Mouse (Mus musculus) pancreas, adult 10 weeks (tissue): ENCODE measurements around the gene Nek8. TPM values are rescaled to one million over a fixed set of nuclear protein-coding genes. Genes with fewer than 3 reads are reported as not detected.

Experiments
- polyA plus RNA-seq: library from polyadenylated mRNA; stranded (reverse); fragments of 350-450 nt; fragmentation: Illumina TruSeq; extraction: RNeasy Lipid Tissue Mini Kit (QIAGEN cat#74804); gene quantifications from one replicate; pipeline ENCODE4 v1.2.3, GENCODE M21; 2015; ENCODE audit warnings: low read depth, low replicate concordance; ENCODE audit not compliant: insufficient read depth

The Nek8 gene
- polyA plus RNA-seq, result 2.8 TPM

GRCm38 (mm10) chr11:78176402-78176862, at the start of gene Nek8, which contains the start of gene Tlcd1:
Gene Nek8, minus strand, starts transcription at chr11:78176675.
Gene Tlcd1, plus strand, starts transcription at chr11:78176711.

GRCm38 (mm10) chr11:78193113-78193512, 16.6 kb upstream of the Nek8 start, which contains the start of gene Proca1:
Gene Proca1, plus strand, starts transcription at chr11:78193392.

GRCm38 (mm10) chr11:78188331-78189233, 12.1 kb upstream of the Nek8 start, which contains the start of gene Rab34:
Gene Rab34, plus strand, starts transcription at chr11:78188430.

GRCm38 (mm10) chr11:78182961-78183844, 6.7 kb upstream of the Nek8 start, which contains the start of gene Rpl23a:
Gene Rpl23a, minus strand, starts transcription at chr11:78183584.

GRCm38 (mm10) chr11:78164924-78165760, 11.3 kb downstream of the Nek8 start, which contains the start of gene Traf4:
Gene Traf4, minus strand, starts transcription at chr11:78165589.

Other genes with a start within 250 kb of the Nek8 start
- not detected for gene Sez6, start 245.9 kb downstream of the Nek8 start, polyA plus RNA-seq
- 18.7 TPM for gene Phf12, start 193.9 kb downstream of the Nek8 start, polyA plus RNA-seq
- gene Dhrs13, start 144.4 kb downstream of the Nek8 start, polyA plus RNA-seq, result 2.6 TPM
- gene Flot2, start 138.7 kb downstream of the Nek8 start, polyA plus RNA-seq, result 11.2 TPM
- 7.3 TPM for gene Eral1, start 96.3 kb downstream of the Nek8 start, polyA plus RNA-seq
- 3.5 TPM for gene Fam222b, start 82.0 kb downstream of the Nek8 start, polyA plus RNA-seq
- gene Traf4, start 11.1 kb downstream of the Nek8 start, polyA plus RNA-seq, result 4.2 TPM
- 4.9 TPM for gene Tlcd1, start within 50 bp of the Nek8 start, polyA plus RNA-seq
- gene Rpl23a, start 6.9 kb upstream of the Nek8 start, polyA plus RNA-seq, result 699 TPM
- 8.5 TPM for gene Rab34, start 11.8 kb upstream of the Nek8 start, polyA plus RNA-seq
- 2.8 TPM for gene Proca1, start 16.7 kb upstream of the Nek8 start, polyA plus RNA-seq
- 21.8 TPM for gene Sdf2, start 69.1 kb upstream of the Nek8 start, polyA plus RNA-seq
- 10.6 TPM for gene Supt6, start 69.3 kb upstream of the Nek8 start, polyA plus RNA-seq
- gene 2610507B11Rik, start 85.1 kb upstream of the Nek8 start, polyA plus RNA-seq, result 29.5 TPM
- gene BC030499, start 114.2 kb upstream of the Nek8 start, polyA plus RNA-seq, result not detected
- not detected for gene Spag5, start 124.9 kb upstream of the Nek8 start, polyA plus RNA-seq
- gene Aldoc, start 146.3 kb upstream of the Nek8 start, polyA plus RNA-seq, result 1.1 TPM
- gene Pigs, start 151.7 kb upstream of the Nek8 start, polyA plus RNA-seq, result 7.7 TPM
- gene Unc119, start 166.8 kb upstream of the Nek8 start, polyA plus RNA-seq, result 3.8 TPM
- not detected for gene Foxn1, start 209.9 kb upstream of the Nek8 start, polyA plus RNA-seq
- gene Slc13a2, start 245.5 kb upstream of the Nek8 start, polyA plus RNA-seq, result not detected